Mouse (Mus musculus): ENCODE data around the gene Tsx.
"Not testable (repeated sequence)": the region's sequence is repeated elsewhere in the genome, so short reads cannot be mapped to it uniquely, and the experiment has no call there.

Tsx gene

DNA sequence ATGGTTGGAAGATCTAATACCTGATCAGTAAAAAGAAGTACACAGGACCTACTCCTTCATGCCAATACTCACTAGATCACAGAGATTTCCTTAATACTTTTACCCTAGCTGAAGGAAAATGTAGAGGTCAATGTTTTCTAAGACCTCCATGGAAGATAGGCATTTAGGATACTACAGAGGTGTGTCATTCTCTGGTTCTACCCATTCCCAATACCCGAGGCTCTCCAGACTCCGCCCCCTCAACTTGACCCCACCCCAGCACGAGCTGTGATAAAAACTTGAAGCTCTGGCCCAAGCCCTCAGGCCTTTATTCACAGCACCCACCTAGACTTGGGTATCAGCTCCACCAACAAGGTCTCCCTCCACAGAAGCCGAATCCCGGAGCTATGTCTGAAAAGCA lies at the start of gene Tsx:
Gene Tsx, plus strand, starts transcription at position 301 of the 400 bp plus-strand sequence.
- no peak for DNase-seq

- DNase-seq: no peak
Observed at GRCm38 (mm10) chrX:103366201-103366600, 48.1 kb upstream of the Tsx start.

GRCm38 (mm10) chrX:103368650-103369049 lies 45.6 kb upstream of the Tsx start:
- DNase-seq: no peak

- DNase-seq: peak in 1 of 2 experiments; percentile 16
Observed at GRCm38 (mm10) chrX:103371221-103371620, 43.0 kb upstream of the Tsx start.

- peak in 1 of 2 experiments; percentile 11 for DNase-seq
Observed at GRCm38 (mm10) chrX:103371627-103372026, 42.6 kb upstream of the Tsx start.

DNA sequence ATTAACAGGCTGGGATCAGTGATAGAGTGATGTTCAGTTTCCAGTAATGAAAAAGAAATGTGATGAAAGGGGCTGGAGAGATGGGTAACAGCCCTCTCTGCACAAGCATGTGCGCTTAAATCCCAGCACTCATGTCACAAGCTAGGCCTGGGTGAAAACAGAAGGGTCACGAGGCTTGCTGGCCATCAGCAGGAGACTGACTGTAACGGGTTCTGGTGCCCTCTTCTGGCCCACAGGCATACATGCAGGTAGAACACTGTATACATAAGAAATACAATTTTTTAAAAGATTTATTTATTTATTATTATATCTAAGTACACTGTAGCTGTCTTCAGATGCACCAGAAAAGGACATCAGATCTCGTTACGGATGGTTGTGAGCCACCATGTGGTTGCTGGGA lies 40.0 kb upstream of the Tsx start:
- peak in 1 of 2 experiments; percentile 53 for DNase-seq

GRCm38 (mm10) chrX:103384528-103384927 lies 29.7 kb upstream of the Tsx start:
- DNase-seq: no peak

DNA sequence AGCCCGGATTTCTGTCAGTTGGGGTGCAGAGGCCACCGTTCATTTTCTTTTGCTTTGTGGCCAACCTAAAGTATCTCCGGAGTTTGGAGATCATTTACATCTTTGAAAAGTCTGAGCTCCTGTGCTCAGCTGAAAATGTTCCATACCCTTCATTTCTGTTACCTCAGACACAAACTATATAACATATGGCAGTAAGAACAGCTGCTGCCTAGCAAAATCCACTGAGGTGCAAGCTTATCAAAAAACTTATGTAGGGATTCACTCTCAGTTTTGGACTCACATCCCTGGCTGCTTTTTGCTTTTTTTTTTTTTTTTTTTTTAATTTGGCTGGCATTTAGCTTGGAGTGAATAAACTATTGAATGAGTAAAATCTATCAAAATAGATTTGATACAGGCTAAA lies 26.1 kb upstream of the Tsx start:
- no peak for DNase-seq

GRCm38 (mm10) chrX:103393841-103394240 lies 20.4 kb upstream of the Tsx start:
- no peak for DNase-seq

DNA sequence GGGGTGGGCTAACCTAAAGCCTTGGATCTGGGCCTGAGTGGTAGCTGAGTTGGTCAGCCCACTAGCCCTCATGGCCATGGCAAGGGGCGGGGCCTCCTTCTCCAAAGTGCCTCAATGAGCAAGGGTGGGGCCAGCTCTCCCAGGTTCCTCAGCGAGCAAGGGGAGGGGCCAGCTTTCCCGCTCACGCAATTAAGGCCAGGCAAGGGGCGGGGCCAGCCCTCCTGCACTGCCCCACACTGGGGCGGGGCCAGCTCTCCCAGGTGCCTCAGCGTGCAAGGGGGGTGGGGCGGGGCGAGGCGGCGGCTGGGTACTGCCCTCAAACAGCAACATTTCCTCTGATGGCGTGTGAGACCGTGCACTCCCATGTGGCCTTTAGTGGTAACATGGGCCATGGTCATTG lies 9.2 kb upstream of the Tsx start:
- DNase-seq: no peak

DNA sequence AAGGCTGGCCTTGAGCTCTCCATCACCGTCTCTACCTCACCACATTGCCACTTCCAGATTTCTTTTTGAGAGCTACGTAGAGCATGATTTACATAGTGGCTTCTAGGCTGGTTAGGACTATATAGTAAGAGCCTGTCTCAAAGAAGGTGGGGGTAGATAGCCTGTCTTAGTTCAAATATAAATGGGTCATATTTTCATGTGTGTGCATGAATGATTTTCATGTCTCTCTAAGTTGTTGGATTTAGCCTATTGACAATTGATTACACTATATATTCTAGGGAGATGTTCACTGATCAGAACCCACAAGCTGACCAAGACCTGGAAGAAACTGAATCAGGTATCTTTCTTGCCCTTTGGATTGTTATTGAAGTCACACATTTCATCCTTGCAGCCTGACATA lies 7.4 kb downstream of the Tsx start, which contains the start of gene Gm26992:
Gene Gm26992, plus strand, starts transcription at position 301 of the 400 bp plus-strand sequence.
- no peak for DNase-seq

DNA sequence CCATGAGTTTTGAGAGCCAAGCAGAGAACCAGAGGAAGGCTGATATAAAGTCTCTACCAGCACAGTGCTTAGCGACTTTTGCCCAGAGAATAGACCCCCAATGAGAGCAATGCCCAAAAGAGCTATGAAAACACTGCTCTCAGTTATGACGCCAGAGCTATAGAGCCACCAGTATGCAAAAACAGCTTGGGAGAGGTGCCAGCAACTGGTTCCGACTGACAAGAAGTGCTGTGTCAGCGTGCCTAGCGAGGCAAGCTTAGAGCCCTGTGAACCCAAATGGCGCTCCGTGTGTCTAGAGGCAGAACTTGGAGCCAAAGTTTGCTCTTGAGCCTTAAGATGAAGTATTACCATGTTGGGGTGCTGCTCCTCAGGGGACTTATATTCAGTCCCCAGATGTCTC lies 13.4 kb downstream of the Tsx start:
- DNase-seq: no peak

GRCm38 (mm10) chrX:103432293-103432692 lies 18.0 kb downstream of the Tsx start:
- DNase-seq: no peak

GRCm38 (mm10) chrX:103438023-103438422 lies 23.8 kb downstream of the Tsx start:
- DNase-seq: no peak

DNA sequence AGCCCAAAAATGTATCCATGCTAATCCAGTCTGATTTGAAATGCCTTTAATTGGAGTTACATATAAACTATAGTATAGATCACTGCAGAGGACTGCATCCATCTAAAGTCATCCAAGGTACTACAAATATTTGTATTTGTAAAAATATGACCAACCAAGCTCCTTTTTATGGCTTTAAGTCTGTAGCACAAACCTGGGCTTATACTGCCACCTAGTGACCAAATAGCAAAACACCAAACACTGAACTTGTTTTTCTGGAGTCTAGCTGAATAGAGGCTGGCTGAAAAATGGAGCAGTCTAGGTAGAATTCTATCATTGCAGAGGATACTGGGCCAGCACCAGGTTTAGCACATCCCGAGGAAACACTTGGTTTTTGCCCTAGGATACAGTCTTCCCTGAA lies 26.5 kb downstream of the Tsx start:
- peak; percentile 29 to 31 for DNase-seq

- DNase-seq: peak in 1 of 2 experiments; percentile 15
Observed at GRCm38 (mm10) chrX:103443755-103444154, 29.5 kb downstream of the Tsx start.

- peak; percentile 51 to 65 for DNase-seq
Observed at GRCm38 (mm10) chrX:103447539-103448169, 33.4 kb downstream of the Tsx start.

DNA sequence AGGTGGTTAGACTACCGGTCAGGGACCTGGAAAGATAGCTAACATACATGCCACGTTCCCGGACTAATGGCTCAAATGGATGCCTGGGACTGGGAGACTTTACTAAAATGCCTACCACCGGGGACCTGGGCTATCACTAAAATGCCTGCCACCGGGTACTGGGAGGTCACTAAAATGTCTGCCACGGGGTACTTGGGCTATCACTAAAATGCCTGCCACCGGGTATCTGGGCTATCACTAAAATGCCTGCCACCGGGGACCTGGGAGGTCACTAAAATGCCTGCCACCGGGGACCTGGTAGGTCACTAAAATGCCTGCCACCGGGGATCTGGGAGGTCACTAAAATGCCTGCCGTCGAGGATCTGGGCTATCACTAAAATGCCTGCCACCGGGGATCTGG lies 34.2 kb downstream of the Tsx start:
- peak in 1 of 2 experiments; percentile 9 for DNase-seq

GRCm38 (mm10) chrX:103448943-103449722 lies 34.9 kb downstream of the Tsx start:
- DNase-seq: not testable (repeated sequence)

DNA sequence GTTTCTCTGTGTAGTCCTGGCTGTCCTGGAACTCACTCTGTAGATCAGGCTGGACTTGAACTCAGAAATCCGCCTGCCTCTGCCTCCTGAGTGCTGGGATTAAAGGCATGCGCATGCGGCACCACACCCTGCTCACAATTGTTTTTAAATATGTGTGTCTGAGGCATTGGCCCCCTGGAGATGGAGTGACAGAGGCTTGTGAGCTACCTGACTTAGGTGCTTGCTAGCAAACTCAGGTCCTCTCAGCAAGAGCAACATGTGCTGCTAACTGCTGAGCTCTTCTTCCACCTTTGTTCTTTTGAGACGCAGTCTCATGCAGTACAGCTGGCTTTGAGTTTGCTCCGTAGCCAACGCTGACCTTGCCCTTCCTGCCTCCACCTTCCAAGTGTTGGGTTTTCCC lies 38.5 kb downstream of the Tsx start:
- no peak for DNase-seq

- no peak for DNase-seq
Observed at GRCm38 (mm10) chrX:103460056-103460455, 45.8 kb downstream of the Tsx start.

GRCm38 (mm10) chrX:103468998-103469397 lies 54.7 kb downstream of the Tsx start:
- DNase-seq: no peak

DNA sequence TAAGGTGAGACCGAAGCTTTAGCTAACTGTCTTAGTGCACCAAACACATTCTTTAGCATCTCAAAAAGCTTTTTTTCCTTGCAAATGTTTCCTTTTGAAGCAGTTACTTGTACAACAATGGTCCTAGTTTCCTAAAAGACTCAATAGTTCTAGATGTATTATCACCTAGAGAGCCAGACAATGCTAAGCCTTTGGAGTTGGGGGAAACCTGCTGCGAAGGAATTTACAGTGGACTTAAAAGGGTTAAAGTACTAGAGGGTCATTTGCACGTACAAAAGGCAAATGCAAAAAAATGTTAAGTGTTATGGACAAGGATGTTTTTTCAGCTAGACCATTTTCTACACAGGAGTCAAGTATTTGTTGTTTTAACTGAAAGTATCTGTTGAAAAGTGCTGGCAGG lies 58.1 kb downstream of the Tsx start:
- DNase-seq: no peak
